8 mouse cellular contexts compared by ENCODE assay signal in genomic region chr8:122575286-122575685, GRCm38 (mm10). TPM values are rescaled to one million over a fixed set of nuclear protein-coding genes. Genes with fewer than 3 reads are reported as not detected.
DNase-seq lines count a peak whose midpoint lies in the region; ATAC-seq and TF ChIP-seq lines count a peak whose summit lies in the region.

No protein-coding gene starts in this region.

- H3K27ac ChIP-seq in cerebellum, adult 2 months (ENCODE audit: insufficient read depth, low read length): no peak overlapping the region
- H3K27ac ChIP-seq in testis, adult 2 months (ENCODE audit: control insufficient read depth, insufficient read depth, low read depth, low read length): no peak overlapping the region
- H3K27ac ChIP-seq in liver, embryonic 13.5 days: peak overlapping the region; percentile 88

- peak; percentile 27 for ATAC-seq in liver, embryonic 13.5 days (ENCODE audit: low read depth)

- no peaks in the 10 kb centered on the region for H3K27me3 ChIP-seq in cerebellum, adult 2 months (ENCODE audit: control insufficient read depth, insufficient read depth, low read length)
- H3K27me3 ChIP-seq in testis, adult 2 months (ENCODE audit: control insufficient read depth, insufficient read depth, low read length): no peaks in the 10 kb centered on the region
- H3K27me3 ChIP-seq in liver, embryonic 13.5 days: no peaks in the 10 kb centered on the region

- peaks cover 30% of the 10 kb centered on the region for H3K4me1 ChIP-seq in cerebellum, adult 2 months (ENCODE audit: control insufficient read depth, insufficient read depth, low read length)
- peaks cover 12% of the 10 kb centered on the region for H3K4me1 ChIP-seq in testis, adult 2 months (ENCODE audit: control insufficient read depth, insufficient read depth, low read length)
- H3K4me1 ChIP-seq in liver, embryonic 13.5 days (replicated peaks): peaks cover 72% of the 10 kb centered on the region

- H3K4me3 ChIP-seq in cerebellum, adult 2 months (replicated peaks; ENCODE audit: insufficient read depth, low read depth, low read length): peak overlapping the region; percentile 86
- peak overlapping the region; percentile 94; the same call in 1 of the 2 replicates for H3K4me3 ChIP-seq in testis, adult 2 months (ENCODE audit: control insufficient read depth, low read depth, low read length)
- H3K4me3 ChIP-seq in liver, embryonic 13.5 days (replicated peaks): peak overlapping the region; percentile 74

- peak overlapping the region; percentile 85 for H3K9ac ChIP-seq in liver, embryonic 13.5 days

- no peaks in the 10 kb centered on the region for H3K9me3 ChIP-seq in liver, embryonic 13.5 days (replicated peaks)

- no peak for TF ChIP-seq POLR2A in cerebellum, adult 2 months (IDR thresholded peaks at IDR 0.05; ENCODE audit: borderline replicate concordance, insufficient read depth, low read length)
- no peak for TF ChIP-seq POLR2A in testis, adult 2 months (IDR thresholded peaks at IDR 0.05; ENCODE audit: control insufficient read depth, low read depth, low read length)

- WGBS in cerebellum, adult 2 months: 70% methylated on average over 8 of the region's 8 CpGs
- 16% methylated on average over 8 of the region's 8 CpGs for WGBS in liver, embryonic 13.5 days (ENCODE audit: insufficient replicate concordance)

- DNase-seq in cerebellum, adult 2 months: no peak
- DNase-seq in cerebellum, postnatal 10 days: no peak
- no peak for DNase-seq in testis, postnatal 14 days (ENCODE audit: low spot score)
- DNase-seq in liver, embryonic 13.5 days: no peak
- DNase-seq in urinary bladder, adult 18-20 months (ENCODE audit: low spot score in 2 of 2): no peak
- DNase-seq in cerebellum, adult 11 months: no peak
- DNase-seq in urinary bladder, postnatal 4 days (ENCODE audit: low spot score in 2 of 2): no peak

- no peak for TF ChIP-seq CTCF in cerebellum, adult 2 months (IDR thresholded peaks at IDR 0.05; ENCODE audit: borderline replicate concordance, insufficient read depth, low read depth, low read length)
- no peak for TF ChIP-seq CTCF in testis, adult 2 months (IDR thresholded peaks at IDR 0.05; ENCODE audit: control insufficient read depth, insufficient read depth, insufficient replicate concordance, low read depth, low read length)

- H3K36me3 ChIP-seq in testis, adult 2 months (ENCODE audit: control insufficient read depth, insufficient read depth, low read length): no peaks in the 10 kb centered on the region
- H3K36me3 ChIP-seq in liver, embryonic 13.5 days: peaks cover 47% of the 10 kb centered on the region

- peak overlapping the region; percentile 94 for H3K4me2 ChIP-seq in liver, embryonic 13.5 days

RNA-seq across cellular contexts. Expression of gene Aprt, which starts 1.4 kb away (rescaled TPM):
- polyA plus RNA-seq in cerebellum, adult 2 months (2012; rRNA removed): 52.9 and 57.4 TPM in 2 replicates
- 267 and 294 TPM in 2 replicates for polyA plus RNA-seq in testis, adult 2 months (2012; rRNA removed)
- polyA plus RNA-seq in liver, embryonic 13.5 days (2015; fragmentation: Nextera tagmentation; extraction: Ambion mirVana): 198 and 218 TPM in 2 replicates

RNA-seq across cellular contexts. Expression of gene Cdt1, which starts 7.5 kb away (rescaled TPM):
- 7.6 and 8.8 TPM in 2 replicates for polyA plus RNA-seq in cerebellum, adult 2 months (2012; rRNA removed)
- polyA plus RNA-seq in testis, adult 2 months (2012; rRNA removed): 4.5 and 5.0 TPM in 2 replicates
- 60.6 and 64.3 TPM in 2 replicates for polyA plus RNA-seq in liver, embryonic 13.5 days (2015; fragmentation: Nextera tagmentation; extraction: Ambion mirVana)

RNA-seq across cellular contexts. Expression of gene Piezo1, which starts 24.2 kb away (rescaled TPM):
- polyA plus RNA-seq in cerebellum, adult 2 months (2012; rRNA removed): 4.2 and 4.5 TPM in 2 replicates
- polyA plus RNA-seq in testis, adult 2 months (2012; rRNA removed): 6.8 and 9.1 TPM in 2 replicates
- 13.9 and 14.2 TPM in 2 replicates for polyA plus RNA-seq in liver, embryonic 13.5 days (2015; fragmentation: Nextera tagmentation; extraction: Ambion mirVana)

RNA-seq across cellular contexts. Expression of gene Galns, which starts 36.0 kb away (rescaled TPM):
- 8.5 and 8.7 TPM in 2 replicates for polyA plus RNA-seq in cerebellum, adult 2 months (2012; rRNA removed)
- 5.9 TPM in 2 replicates for polyA plus RNA-seq in testis, adult 2 months (2012; rRNA removed)
- 4.0 and 4.4 TPM in 2 replicates for polyA plus RNA-seq in liver, embryonic 13.5 days (2015; fragmentation: Nextera tagmentation; extraction: Ambion mirVana)

RNA-seq across cellular contexts. Expression of gene Trappc2l, which starts 36.2 kb away (rescaled TPM):
- 199 and 206 TPM in 2 replicates for polyA plus RNA-seq in cerebellum, adult 2 months (2012; rRNA removed)
- polyA plus RNA-seq in testis, adult 2 months (2012; rRNA removed): 100 and 102 TPM in 2 replicates
- 23.2 and 26.7 TPM in 2 replicates for polyA plus RNA-seq in liver, embryonic 13.5 days (2015; fragmentation: Nextera tagmentation; extraction: Ambion mirVana)
